Mouse (Mus musculus) heart, adult 2 months (tissue): ENCODE measurements around the gene Fam166a. TPM values are rescaled to one million over a fixed set of nuclear protein-coding genes. Genes with fewer than 3 reads are reported as not detected.

Source experiments
- DNase-seq, 2 experiments: peaks; one replicate each; pipeline ENCODE4 v3.0.0; 2021
- H3K27ac ChIP-seq: fragments of 200-600 bp; 2 replicates; pipeline ENCODE4 v1.8.1; 2022
- H3K27me3 ChIP-seq: fragments of 200-500 bp; 2 replicates; pipeline ENCODE4 v1.6.1; 2012; ENCODE audit warnings: mild to moderate bottlenecking, low read length, inconsistent platforms, mixed read lengths; ENCODE audit not compliant: control insufficient read depth, insufficient read depth
- H3K36me3 ChIP-seq: fragments of 200-500 bp; 2 replicates; pipeline ENCODE4 v1.6.1; 2012; ENCODE audit warnings: low read length, inconsistent platforms; ENCODE audit not compliant: control insufficient read depth, insufficient read depth
- H3K4me1 ChIP-seq: fragments of 200-500 bp; 2 replicates; pipeline ENCODE4 v1.6.1; 2011; ENCODE audit warnings: low read length; ENCODE audit not compliant: control insufficient read depth, insufficient read depth
- H3K4me3 ChIP-seq: fragments of 200-600 bp; 2 replicates; pipeline ENCODE4 v1.8.1; 2022
- H3K79me2 ChIP-seq: fragments of 200-500 bp; replicated peaks from 2 replicates; pipeline ENCODE4 v1.6.1; 2012; ENCODE audit warnings: mild to moderate bottlenecking, inconsistent platforms, low read length, moderate library complexity, mixed read lengths; ENCODE audit not compliant: control insufficient read depth, insufficient read depth
- H3K9ac ChIP-seq: fragments of 200-500 bp; 2 replicates; pipeline ENCODE4 v1.6.1; 2012; ENCODE audit warnings: low read depth, mild to moderate bottlenecking, control low read depth, inconsistent platforms, low read length, mixed read lengths
- CTCF ChIP-seq: fragments of 200-600 bp; IDR thresholded peaks from 2 replicates; pipeline ENCODE4 v1.8.1; 2022; ENCODE audit warnings: antibody characterized with exemption, mild to moderate bottlenecking, moderate library complexity
- EP300 ChIP-seq: fragments of 200-500 bp; IDR thresholded peaks from 2 replicates; pipeline ENCODE4 v1.6.1; 2011; ENCODE audit warnings: low read depth, low read length, control low read depth; ENCODE audit not compliant: insufficient read depth
- POLR2A ChIP-seq: fragments of 200-500 bp; IDR thresholded peaks from 2 replicates; pipeline ENCODE4 v1.6.1; 2011; ENCODE audit warnings: mild to moderate bottlenecking, low read depth, low read length, control low read depth; ENCODE audit not compliant: insufficient read depth
- WGBS: fragments of 180-500 bp; shearing (Covaris S2); methylation state at CpG from one replicate; pipeline ENCODE4 v1.1.7; 2018; 5-methylcytosine and 5-hydroxymethylcytosine counted together
- intact Hi-C: fragments of 180-260 bp; cut with DNase I; formaldehyde crosslinking; loops from one replicate; pipeline ENCODE4 v1.15.1; 2025
- polyA plus RNA-seq: library from polyadenylated mRNA; depleted of rRNA; stranded (reverse); fragments of >200 nt; gene quantifications from 2 replicates; pipeline ENCODE4 v1.2.3, GENCODE M21; 2012
- total RNA-seq, 2 experiments: library from RNA; stranded (reverse); gene quantifications; 2 replicates each; pipeline ENCODE4 v1.2.3; 2021

Gene Fam166a
- total and polyA plus RNA-seq, 3 experiments, result 0.21 TPM; not detected in 2

GRCm38 (mm10) chr2:25227406-25227805, 8.9 kb downstream of the Fam166a start:
- Histone ChIP-seq H3K27ac (no peak overlapping the region), H3K79me2 (no peaks in the 10 kb centered on the region), H3K9ac (no peak overlapping the region), H3K27me3 (no peaks in the 10 kb centered on the region), H3K4me1 (peaks cover 5% of the 10 kb centered on the region), H3K36me3 (peaks cover 3% of the 10 kb centered on the region; the same call in 1 of the 2 replicates), H3K4me3 (no peak overlapping the region)
- 95% methylated on average over 4 of the region's 4 CpGs for WGBS
- intact Hi-C loops, result loop anchor here (5.0 kb wide), 1 partner anchor 45 kb away; the partner anchor contains the start of genes Anapc2 and Ssna1
- DNase-seq, result no peak
- no peak for TF ChIP-seq EP300
- TF ChIP-seq CTCF, result no peak
- no peak for TF ChIP-seq POLR2A

DNA sequence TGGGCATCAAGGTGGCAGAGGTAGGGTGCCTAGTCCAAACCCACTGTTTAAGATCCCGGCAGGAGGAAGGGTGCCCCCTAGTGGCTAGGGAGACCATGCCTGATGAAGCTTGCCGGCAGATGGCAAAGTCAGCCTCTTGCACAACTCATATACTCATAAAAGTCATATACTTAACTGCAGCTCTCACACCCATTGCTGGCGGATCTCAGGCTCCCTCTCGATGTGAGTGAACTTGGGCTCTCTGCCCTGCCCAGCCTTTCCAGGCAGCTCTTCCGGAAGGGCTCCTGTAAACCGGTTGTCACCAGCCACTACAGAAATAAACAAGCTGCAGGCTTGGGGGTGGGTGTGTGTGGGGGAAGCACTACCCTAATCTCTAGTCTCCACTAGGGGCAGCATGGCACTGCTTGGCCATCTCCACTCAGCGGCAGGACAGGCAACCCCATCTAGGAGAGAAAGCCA, 9.9 kb downstream of the Fam166a start:
- Histone ChIP-seq H3K4me1 (peaks cover 4% of the 10 kb centered on the region), H3K9ac (no peak overlapping the region; the same call in 1 of the 2 replicates), H3K27ac (peak overlapping the region; percentile 85), H3K36me3 (no peaks in the 10 kb centered on the region; the same call in 1 of the 2 replicates), H3K4me3 (peak overlapping the region; percentile 36; the same call in 1 of the 2 replicates), H3K79me2 (no peaks in the 10 kb centered on the region), H3K27me3 (no peaks in the 10 kb centered on the region)
- DNase-seq, result peak; percentile 84 to 90
- WGBS, result under 1% methylated on average over 7 of the region's 7 CpGs
- intact Hi-C loops, result loop anchor here (1.0 to 5.0 kb wide), 3 partner anchors 26 to 44 kb away; partner anchors contain the start of genes Anapc2, Ssna1 and Tmem203
- TF ChIP-seq POLR2A (no peak), EP300 (peak; percentile 63; the same call in 1 of the 2 replicates), CTCF (peak; percentile 83)

GRCm38 (mm10) chr2:25228995-25229530, 10.5 kb downstream of the Fam166a start:
- peaks cover 4% of the 10 kb centered on the region for H3K4me1 ChIP-seq
- H3K79me2 ChIP-seq, result no peaks in the 10 kb centered on the region
- no peak for TF ChIP-seq CTCF
- TF ChIP-seq POLR2A, result no peak
- TF ChIP-seq EP300, result no peak
- 0 out of 2 replicates have a peak overlapping the region, but pooled peaks have one; percentile 8 for H3K9ac ChIP-seq
- intact Hi-C loops, result loop anchor here (1.0 to 5.0 kb wide), 3 partner anchors 26 to 43 kb away; partner anchors contain the start of genes Anapc2, Ssna1 and Tmem203
- H3K36me3 ChIP-seq, result no peaks in the 10 kb centered on the region; the same call in 1 of the 2 replicates
- WGBS, result 71% methylated on average over 6 of the region's 6 CpGs
- no peak for DNase-seq
- no peaks in the 10 kb centered on the region for H3K27me3 ChIP-seq
- peak overlapping the region; percentile 85 for H3K27ac ChIP-seq
- H3K4me3 ChIP-seq, result no peak overlapping the region

- no peak overlapping the region for H3K9ac ChIP-seq
- no peaks in the 10 kb centered on the region for H3K27me3 ChIP-seq
- DNase-seq, result no peak
- intact Hi-C loops, result loop anchor here (2.0 to 5.0 kb wide), 2 partner anchors 25 to 43 kb away; partner anchors contain the start of genes Anapc2, Ssna1 and Tmem203
- TF ChIP-seq EP300, result no peak
- no peak for TF ChIP-seq CTCF
- TF ChIP-seq POLR2A, result no peak
- H3K36me3 ChIP-seq, result no peaks in the 10 kb centered on the region; the same call in 1 of the 2 replicates
- H3K4me3 ChIP-seq, result no peak overlapping the region
- peaks cover 4% of the 10 kb centered on the region for H3K4me1 ChIP-seq
- H3K79me2 ChIP-seq, result no peaks in the 10 kb centered on the region
- H3K27ac ChIP-seq, result no peak overlapping the region
- WGBS, result 83% methylated on average over 5 of the region's 5 CpGs
These were observed 11.0 kb downstream of the Fam166a start for GRCm38 (mm10) chr2:25229582-25229981.

- Histone ChIP-seq H3K27me3 (no peaks in the 10 kb centered on the region), H3K79me2 (no peaks in the 10 kb centered on the region), H3K27ac (no peak overlapping the region), H3K36me3 (no peaks in the 10 kb centered on the region; the same call in 1 of the 2 replicates), H3K4me3 (no peak overlapping the region), H3K9ac (no peak overlapping the region), H3K4me1 (peaks cover 4% of the 10 kb centered on the region)
- intact Hi-C loops, result no loop called here
- TF ChIP-seq CTCF (no peak), POLR2A (no peak), EP300 (no peak)
- WGBS, result 81% methylated on average over 7 of the region's 7 CpGs
- no peak for DNase-seq
These were observed 12.0 kb downstream of the Fam166a start for GRCm38 (mm10) chr2:25230581-25230980.

GRCm38 (mm10) chr2:25231038-25231437, 12.5 kb downstream of the Fam166a start:
- Histone ChIP-seq H3K79me2 (no peaks in the 10 kb centered on the region), H3K27me3 (no peaks in the 10 kb centered on the region), H3K9ac (no peak overlapping the region), H3K36me3 (no peaks in the 10 kb centered on the region), H3K4me3 (no peak overlapping the region), H3K4me1 (peaks cover 4% of the 10 kb centered on the region), H3K27ac (no peak overlapping the region)
- TF ChIP-seq EP300 (no peak), POLR2A (no peak), CTCF (no peak)
- 60% methylated on average over 12 of the region's 12 CpGs for WGBS
- no peak for DNase-seq
- intact Hi-C loops, result no loop called here
